Mouse (Mus musculus): ENCODE data around the gene Vmn1r179. TPM values are rescaled to one million over a fixed set of nuclear protein-coding genes. Genes with fewer than 3 reads are reported as not detected.
"Not testable (repeated sequence)": the region's sequence is repeated elsewhere in the genome, so short reads cannot be mapped to it uniquely, and the experiment has no call there.

The Vmn1r179 gene
- total RNA-seq (2014; rRNA removed) (not detected in 2 replicates), polyA plus RNA-seq (2015; fragmentation: Nextera tagmentation; extraction: Ambion mirVana) (not detected in 2 replicates)

DNA sequence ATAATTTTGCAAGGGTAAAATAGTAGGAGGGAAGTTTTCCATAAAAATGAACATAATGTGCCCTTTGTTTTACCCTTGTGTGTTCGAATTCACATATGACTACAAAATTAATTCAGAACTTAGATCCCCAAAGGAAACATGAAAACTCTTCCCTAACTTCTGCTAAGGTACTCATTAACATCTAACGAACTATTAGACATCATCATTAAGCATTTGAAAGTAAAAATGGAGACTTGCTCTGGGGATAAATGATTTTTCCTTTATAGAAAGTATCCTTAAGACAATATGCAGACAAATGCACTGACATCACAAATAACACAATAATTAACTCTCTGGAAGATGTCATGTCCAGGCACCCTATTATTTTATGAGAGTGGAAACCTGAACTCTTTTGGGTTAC lies at the start of gene Vmn1r179:
Vmn1r179 (plus strand) TSS at position 301 of the 400 bp plus-strand sequence.
- Histone ChIP-seq H3K9ac (replicated peaks; ENCODE audit: low read length, poor library complexity, severe bottlenecking) (no peak within 1 kb of the TSS), H3K27me3 (ENCODE audit: insufficient read depth, low read length) (no peaks in the 10 kb centered on the region), H3K27ac (ENCODE audit: low read depth, low read length) (no peak within 1 kb of the TSS), H3K36me3 (ENCODE audit: insufficient read depth, low read length) (no peaks in the 10 kb centered on the region), H3K4me2 (ENCODE audit: low read depth, low read length, poor library complexity, severe bottlenecking) (no peak within 1 kb of the TSS), H3K9me3 (ENCODE audit: low read length) (peaks cover 11% of the 10 kb centered on the region), H3K4me3 (ENCODE audit: low read depth, low read length) (no peak within 1 kb of the TSS), H3K4me1 (ENCODE audit: insufficient read depth, low read length) (no peaks in the 10 kb centered on the region)
- TF ChIP-seq CTCF (IDR thresholded peaks at IDR 0.05): no peak
- WGBS: 44% methylated on average over 2 of the region's 2 CpGs
- ATAC-seq (ENCODE audit: low FRiP score) (no peak), DNase-seq (ENCODE audit: low spot score) (no peak)

DNA sequence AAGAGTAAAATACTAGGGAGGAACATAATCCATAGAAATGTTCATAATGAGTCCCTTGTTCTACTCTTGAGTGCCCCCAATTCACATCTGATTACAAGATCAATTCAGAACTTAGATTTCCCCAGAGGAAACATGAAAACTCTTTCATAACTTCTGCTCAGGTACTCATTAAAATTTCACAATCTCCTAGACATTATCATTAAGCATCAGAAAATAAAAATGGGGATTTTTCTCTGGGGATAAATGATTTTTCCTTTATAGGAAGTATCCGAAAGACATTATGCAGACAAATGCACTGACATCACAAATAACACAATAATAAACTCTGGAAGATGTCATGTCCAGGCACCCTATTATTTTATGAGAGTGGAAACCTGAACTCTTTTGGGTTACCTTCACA lies 35.1 kb upstream of the Vmn1r179 start, which contains the start of gene Vmn1r178:
Vmn1r178 (plus strand) TSS at position 301 of the 400 bp plus-strand sequence.
- no peaks in the 10 kb centered on the region for H3K4me1 ChIP-seq (ENCODE audit: insufficient read depth, low read length)
- ATAC-seq (ENCODE audit: low FRiP score) (no peak), DNase-seq (ENCODE audit: low spot score) (no peak)
- H3K36me3 ChIP-seq (ENCODE audit: insufficient read depth, low read length): no peaks in the 10 kb centered on the region
- H3K27me3 ChIP-seq (ENCODE audit: insufficient read depth, low read length): no peaks in the 10 kb centered on the region
- no peak within 1 kb of the TSS for H3K9ac ChIP-seq (replicated peaks; ENCODE audit: low read length, poor library complexity, severe bottlenecking)
- no peak within 1 kb of the TSS for H3K27ac ChIP-seq (ENCODE audit: low read depth, low read length)
- peaks cover 27% of the 10 kb centered on the region; the same call in 1 of the 2 replicates for H3K9me3 ChIP-seq (ENCODE audit: low read length)
- 88% methylated on average over 1 of the region's 1 CpGs for WGBS
- no peak within 1 kb of the TSS for H3K4me2 ChIP-seq (ENCODE audit: low read depth, low read length, poor library complexity, severe bottlenecking)
- no peak within 1 kb of the TSS for H3K4me3 ChIP-seq (ENCODE audit: low read depth, low read length)
- no peak for TF ChIP-seq CTCF (IDR thresholded peaks at IDR 0.05)

DNA sequence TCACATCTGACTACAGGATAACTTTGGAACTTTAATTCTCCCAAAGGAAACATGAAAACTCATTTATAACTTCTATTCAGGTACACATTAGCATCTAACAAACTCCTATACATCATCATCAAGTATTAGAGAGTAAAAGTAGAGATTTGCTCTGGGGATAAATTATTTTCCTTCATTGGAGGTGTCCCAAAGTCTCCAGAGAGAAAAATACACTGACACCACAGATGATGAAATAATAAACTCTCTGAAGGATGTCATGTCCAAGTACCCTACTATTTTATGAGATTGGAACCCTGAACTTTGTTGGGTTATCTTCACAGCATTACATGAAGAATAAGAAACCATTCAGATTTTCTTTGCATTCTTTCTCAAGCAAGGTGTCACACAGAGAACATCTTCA lies 23.6 kb downstream of the Vmn1r179 start, which contains the start of gene Vmn1r180:
Vmn1r180 (plus strand) TSS at position 301 of the 400 bp plus-strand sequence.
- Histone ChIP-seq H3K27ac (ENCODE audit: low read depth, low read length) (no peak within 1 kb of the TSS), H3K4me1 (ENCODE audit: insufficient read depth, low read length) (no peaks in the 10 kb centered on the region), H3K9me3 (ENCODE audit: low read length) (peaks cover 15% of the 10 kb centered on the region; the same call in 1 of the 2 replicates), H3K4me3 (ENCODE audit: low read depth, low read length) (no peak within 1 kb of the TSS), H3K36me3 (ENCODE audit: insufficient read depth, low read length) (no peaks in the 10 kb centered on the region), H3K27me3 (ENCODE audit: insufficient read depth, low read length) (no peaks in the 10 kb centered on the region), H3K4me2 (ENCODE audit: low read depth, low read length, poor library complexity, severe bottlenecking) (no peak within 1 kb of the TSS), H3K9ac (replicated peaks; ENCODE audit: low read length, poor library complexity, severe bottlenecking) (no peak within 1 kb of the TSS)
- DNase-seq (ENCODE audit: low spot score) (no peak), ATAC-seq (ENCODE audit: low FRiP score) (no peak)
- no peak for TF ChIP-seq CTCF (IDR thresholded peaks at IDR 0.05)

DNA sequence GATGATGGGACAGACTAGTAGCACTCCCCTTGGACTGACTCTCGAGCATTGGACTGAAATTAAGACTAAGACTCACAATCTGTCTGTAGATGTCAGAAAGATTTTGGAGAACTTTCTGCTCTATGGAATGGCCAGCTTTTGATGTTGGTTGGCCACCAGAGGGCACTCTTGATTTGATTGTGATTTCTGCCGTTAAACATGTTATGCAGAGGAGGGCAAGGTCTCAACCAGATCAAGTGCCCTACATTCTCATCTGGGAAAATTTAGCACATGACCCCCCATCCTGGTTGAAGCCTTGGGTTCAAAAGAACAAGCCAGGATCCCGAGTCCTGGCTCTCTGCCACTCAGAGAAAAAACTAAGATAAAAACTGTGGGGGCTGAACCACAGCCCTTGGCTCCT lies 41.3 kb downstream of the Vmn1r179 start:
- DNase-seq (ENCODE audit: low spot score): not testable (repeated sequence)

DNA sequence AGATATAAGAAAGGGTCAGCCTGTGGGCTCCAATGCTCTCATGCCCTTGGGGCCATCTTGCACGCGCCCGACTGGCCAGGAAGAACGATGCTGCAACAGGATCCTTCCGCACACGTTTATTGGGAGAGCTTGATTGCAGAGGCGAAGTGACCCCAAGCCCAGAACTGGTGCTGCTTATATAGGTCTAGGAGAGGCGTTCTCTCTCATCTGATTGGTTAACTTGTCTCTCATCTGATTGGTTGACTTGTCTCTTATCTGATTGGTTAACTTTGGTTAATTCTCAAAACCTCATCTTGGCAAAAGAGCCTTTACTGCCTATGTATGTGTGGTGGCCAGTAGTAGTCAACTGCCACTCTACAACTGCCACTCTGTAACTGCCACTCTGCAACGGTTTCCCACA lies 47.5 kb downstream of the Vmn1r179 start, which contains the start of gene Vmn1r181:
Vmn1r181 (plus strand) TSS at position 301 of the 400 bp plus-strand sequence.
- not testable (repeated sequence) for ATAC-seq (ENCODE audit: low FRiP score); H3K4me1 ChIP-seq (ENCODE audit: insufficient read depth, low read length); DNase-seq (ENCODE audit: low spot score); H3K4me2 ChIP-seq (ENCODE audit: low read depth, low read length, poor library complexity, severe bottlenecking); H3K36me3 ChIP-seq (ENCODE audit: insufficient read depth, low read length); H3K27me3 ChIP-seq (ENCODE audit: insufficient read depth, low read length); H3K4me3 ChIP-seq (ENCODE audit: low read depth, low read length); H3K27ac ChIP-seq (ENCODE audit: low read depth, low read length); H3K9ac ChIP-seq (replicated peaks; ENCODE audit: low read length, poor library complexity, severe bottlenecking)
- WGBS: 82% methylated on average over 9 of the region's 9 CpGs
- H3K9me3 ChIP-seq (ENCODE audit: low read length): peaks cover 48% of the 10 kb centered on the region; the same call in 1 of the 2 replicates

More for the DNA sequence above, 41.3 kb downstream of the Vmn1r179 start:
- TF ChIP-seq CTCF (IDR thresholded peaks at IDR 0.05): peak; percentile 13; the same call in 1 of the 2 replicates
- not testable (repeated sequence) for H3K36me3 ChIP-seq (ENCODE audit: insufficient read depth, low read length); H3K4me2 ChIP-seq (ENCODE audit: low read depth, low read length, poor library complexity, severe bottlenecking); H3K9ac ChIP-seq (replicated peaks; ENCODE audit: low read length, poor library complexity, severe bottlenecking); H3K27ac ChIP-seq (ENCODE audit: low read depth, low read length); H3K27me3 ChIP-seq (ENCODE audit: insufficient read depth, low read length); ATAC-seq (ENCODE audit: low FRiP score); H3K4me3 ChIP-seq (ENCODE audit: low read depth, low read length); H3K4me1 ChIP-seq (ENCODE audit: insufficient read depth, low read length)
- 40% methylated on average over 3 of the region's 3 CpGs for WGBS
- peaks cover 34% of the 10 kb centered on the region; the same call in 1 of the 2 replicates for H3K9me3 ChIP-seq (ENCODE audit: low read length)

Other genes with a start within 250 kb of the Vmn1r179 start
- not detected in 2 replicates for gene Vmn1r173, start 226.3 kb upstream of the Vmn1r179 start, total RNA-seq (2014; rRNA removed)
- gene Vmn1r173, start 226.3 kb upstream of the Vmn1r179 start, polyA plus RNA-seq (2015; fragmentation: Nextera tagmentation; extraction: Ambion mirVana): not detected in 2 replicates
- not detected in 2 replicates for gene Vmn1r174, start 174.7 kb upstream of the Vmn1r179 start, total RNA-seq (2014; rRNA removed)
- not detected in 2 replicates for gene Vmn1r174, start 174.7 kb upstream of the Vmn1r179 start, polyA plus RNA-seq (2015; fragmentation: Nextera tagmentation; extraction: Ambion mirVana)
- not detected in 2 replicates for gene Vmn1r175, start 116.3 kb upstream of the Vmn1r179 start, total RNA-seq (2014; rRNA removed)
- not detected in 2 replicates for gene Vmn1r175, start 116.3 kb upstream of the Vmn1r179 start, polyA plus RNA-seq (2015; fragmentation: Nextera tagmentation; extraction: Ambion mirVana)
- not detected in 2 replicates for gene Vmn1r176, start 89.6 kb upstream of the Vmn1r179 start, total RNA-seq (2014; rRNA removed)
- 0.05 TPM in 1 of 2 replicates, not detected in the other for gene Vmn1r176, start 89.6 kb upstream of the Vmn1r179 start, polyA plus RNA-seq (2015; fragmentation: Nextera tagmentation; extraction: Ambion mirVana)
- not detected in 2 replicates for gene Vmn1r177, start 60.5 kb upstream of the Vmn1r179 start, total RNA-seq (2014; rRNA removed)
- gene Vmn1r177, start 60.5 kb upstream of the Vmn1r179 start, polyA plus RNA-seq (2015; fragmentation: Nextera tagmentation; extraction: Ambion mirVana): not detected in 2 replicates
- gene Vmn1r178, start 35.0 kb upstream of the Vmn1r179 start, total RNA-seq (2014; rRNA removed): not detected in 2 replicates
- not detected in 2 replicates for gene Vmn1r178, start 35.0 kb upstream of the Vmn1r179 start, polyA plus RNA-seq (2015; fragmentation: Nextera tagmentation; extraction: Ambion mirVana)
- gene Vmn1r180, start 23.7 kb downstream of the Vmn1r179 start, total RNA-seq (2014; rRNA removed): not detected in 2 replicates
- gene Vmn1r180, start 23.7 kb downstream of the Vmn1r179 start, polyA plus RNA-seq (2015; fragmentation: Nextera tagmentation; extraction: Ambion mirVana): not detected in 2 replicates
- not detected in 2 replicates for gene Vmn1r181, start 47.6 kb downstream of the Vmn1r179 start, total RNA-seq (2014; rRNA removed)
- not detected in 2 replicates for gene Vmn1r181, start 47.6 kb downstream of the Vmn1r179 start, polyA plus RNA-seq (2015; fragmentation: Nextera tagmentation; extraction: Ambion mirVana)
- not detected in 2 replicates for gene V1rd19, start 74.7 kb downstream of the Vmn1r179 start, total RNA-seq (2014; rRNA removed)
- not detected in 2 replicates for gene V1rd19, start 74.7 kb downstream of the Vmn1r179 start, polyA plus RNA-seq (2015; fragmentation: Nextera tagmentation; extraction: Ambion mirVana)
- gene Vmn1r183, start 126.3 kb downstream of the Vmn1r179 start, total RNA-seq (2014; rRNA removed): not detected in 2 replicates
- not detected in 2 replicates for gene Vmn1r183, start 126.3 kb downstream of the Vmn1r179 start, polyA plus RNA-seq (2015; fragmentation: Nextera tagmentation; extraction: Ambion mirVana)
- gene Zfp180, start 154.9 kb downstream of the Vmn1r179 start, total RNA-seq (2014; rRNA removed): 32.7 and 41.2 TPM in 2 replicates
- gene Zfp180, start 154.9 kb downstream of the Vmn1r179 start, polyA plus RNA-seq (2015; fragmentation: Nextera tagmentation; extraction: Ambion mirVana): 24.8 and 25.1 TPM in 2 replicates
- 6.9 and 10.0 TPM in 2 replicates for gene Zfp112, start 185.3 kb downstream of the Vmn1r179 start, total RNA-seq (2014; rRNA removed)
- gene Zfp112, start 185.3 kb downstream of the Vmn1r179 start, polyA plus RNA-seq (2015; fragmentation: Nextera tagmentation; extraction: Ambion mirVana): 4.2 and 4.3 TPM in 2 replicates
- gene Zfp235, start 207.2 kb downstream of the Vmn1r179 start, total RNA-seq (2014; rRNA removed): 28.0 and 29.9 TPM in 2 replicates
- 20.4 and 22.8 TPM in 2 replicates for gene Zfp235, start 207.2 kb downstream of the Vmn1r179 start, polyA plus RNA-seq (2015; fragmentation: Nextera tagmentation; extraction: Ambion mirVana)
- gene Zfp114, start 248.1 kb downstream of the Vmn1r179 start, total RNA-seq (2014; rRNA removed): 4.1 and 5.3 TPM in 2 replicates
- 2.1 and 2.4 TPM in 2 replicates for gene Zfp114, start 248.1 kb downstream of the Vmn1r179 start, polyA plus RNA-seq (2015; fragmentation: Nextera tagmentation; extraction: Ambion mirVana)

All from midbrain, postnatal 0 days (tissue).